Mouse (Mus musculus): ENCODE measurements around the gene Mrps34. TPM values are rescaled to one million over a fixed set of nuclear protein-coding genes. Genes with fewer than 3 reads are reported as not detected.
A peak's percentile ranks its signal among the peaks of the same experiment; 100 is the strongest.

Gene Mrps34
- polyA plus RNA-seq, 1 experiment from 2014 or later = 115 TPM

GRCm38 (mm10) chr17:24898041-24898854 lies 3.3 kb downstream of the Mrps34 start:
- ChIA-PET CTCF (no interaction called here), POLR2A (no interaction called here)
- in situ Hi-C loops (cut with MboI; ENCODE audit: low pct_unique_long_range_greater_than_20kb) = no loop called here

GRCm38 (mm10) chr17:24899153-24899552 lies 4.2 kb downstream of the Mrps34 start:
- TF ChIP-seq CTCF (IDR thresholded peaks at IDR 0.05) = no peak
- POLR2A ChIA-PET = no interaction called here
- no peaks in the 10 kb centered on the region for H3K27me3 ChIP-seq
- CTCF ChIA-PET = interaction anchor here (1.4 kb wide), 1 partner anchor 17 kb away, joined by 3 read pairs; no protein-coding TSS in a partner anchor
- ATAC-seq (no peak), DNase-seq (ENCODE audit: low read depth, low spot score) (no peak)
- in situ Hi-C loops (cut with MboI; ENCODE audit: low pct_unique_long_range_greater_than_20kb) = no loop called here

More at GRCm38 (mm10) chr17:24898041-24898854, 3.3 kb downstream of the Mrps34 start:
- TF ChIP-seq CTCF (IDR thresholded peaks at IDR 0.05) = no peak
- no peaks in the 10 kb centered on the region for H3K27me3 ChIP-seq
- DNase-seq (ENCODE audit: low read depth, low spot score) (no peak), ATAC-seq (no peak)

DNA sequence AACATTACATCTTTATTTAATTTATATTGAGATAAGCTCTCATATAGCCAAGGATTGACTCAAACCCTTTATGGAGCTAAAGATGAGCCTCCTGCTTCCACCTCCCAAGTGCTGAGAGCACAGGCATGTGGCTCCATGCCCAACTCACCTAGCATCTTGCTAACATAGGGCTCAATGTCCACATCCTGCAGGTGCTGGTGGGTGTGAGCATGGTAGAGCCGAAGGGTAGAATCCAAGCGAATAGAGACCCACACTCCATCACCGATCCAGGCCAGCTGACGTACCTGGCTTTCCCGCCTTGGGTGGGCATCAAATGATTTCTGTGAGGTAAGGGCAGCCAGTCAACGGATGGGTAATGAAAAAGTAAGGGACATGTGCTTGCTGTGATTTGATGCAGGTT lies 5.1 kb downstream of the Mrps34 start:
- ChIA-PET CTCF (interaction anchor here (1.4 kb wide), 1 partner anchor 16 kb away, joined by 3 read pairs; no protein-coding TSS in a partner anchor), POLR2A (no interaction called here)
- no peak for TF ChIP-seq CTCF (IDR thresholded peaks at IDR 0.05)
- DNase-seq (ENCODE audit: low read depth, low spot score) = no peak
- no peaks in the 10 kb centered on the region for H3K27me3 ChIP-seq
- in situ Hi-C loops (cut with MboI; ENCODE audit: low pct_unique_long_range_greater_than_20kb) = no loop called here
- no peak for ATAC-seq

DNA sequence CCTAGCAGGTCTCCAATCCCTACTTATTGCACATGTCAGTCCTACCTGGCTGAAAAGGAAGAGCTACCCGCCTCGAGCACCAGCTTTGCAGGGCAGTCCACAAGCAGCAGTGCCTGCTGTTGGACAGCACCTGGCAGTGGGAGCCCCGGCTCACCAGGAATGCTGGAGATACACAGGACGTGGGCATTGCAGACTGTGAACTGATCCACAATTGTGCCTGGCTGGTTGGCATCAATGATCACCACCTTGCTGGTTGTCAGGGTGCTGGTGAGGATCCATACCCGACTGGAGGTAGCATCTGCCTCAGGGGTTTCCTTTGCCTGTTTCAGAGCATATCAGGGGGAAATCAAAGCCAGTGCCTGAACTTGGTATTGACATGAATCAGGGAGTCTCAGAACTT lies 7.2 kb downstream of the Mrps34 start:
- no peak for ATAC-seq
- in situ Hi-C loops (cut with MboI; ENCODE audit: low pct_unique_long_range_greater_than_20kb) = no loop called here
- POLR2A ChIA-PET = interaction anchor here (1.4 kb wide), 1 partner anchor 9 kb away, joined by 3 read pairs; no protein-coding TSS in a partner anchor

DNA sequence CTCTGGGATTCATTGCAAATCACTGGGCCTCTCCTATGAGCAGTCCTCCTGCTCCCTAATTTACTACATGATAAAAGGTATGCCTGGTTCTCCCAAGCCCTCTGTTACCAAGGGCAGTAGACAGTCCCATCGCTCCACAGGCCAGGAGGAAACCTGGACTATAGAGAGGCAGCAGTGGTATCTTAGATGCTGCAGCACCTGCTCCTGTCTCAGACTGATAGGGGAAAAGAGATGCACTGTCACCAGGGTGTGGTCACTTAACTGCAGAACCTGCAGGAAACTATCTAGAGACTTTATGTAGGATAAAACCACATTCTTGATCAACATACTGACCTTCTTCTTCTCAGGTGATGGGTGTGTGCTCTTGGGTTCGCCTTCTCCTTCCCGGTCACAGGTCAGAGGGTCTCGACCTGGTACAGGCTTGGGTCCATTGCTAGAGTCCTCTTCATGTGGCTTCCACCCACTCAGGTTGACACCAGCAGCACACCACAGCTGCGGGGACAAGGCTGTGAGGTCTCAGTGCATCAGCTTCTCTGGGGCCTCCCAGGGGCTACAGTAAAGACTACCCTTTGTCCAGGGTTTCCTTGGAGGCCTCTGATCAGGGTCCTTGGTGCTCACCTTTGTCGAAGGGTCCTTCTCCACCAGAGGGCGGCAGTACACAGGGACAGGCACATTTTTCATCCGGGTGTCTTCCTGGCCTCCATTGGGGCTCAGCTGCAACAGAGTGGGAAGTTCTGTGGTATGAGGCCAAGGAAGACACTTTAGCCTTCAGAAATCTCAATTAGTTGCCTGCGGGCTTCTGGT lies 8.0 kb downstream of the Mrps34 start:
- ATAC-seq (no peak), DNase-seq (ENCODE audit: low read depth, low spot score) (no peak)
- ChIA-PET POLR2A (interaction anchor here (1.4 to 2.3 kb wide), 2 partner anchors 8 to 12 kb away, joined by 3 to 5 read pairs; no protein-coding TSS in a partner anchor), CTCF (interaction anchor here (1.2 to 1.7 kb wide), 5 partner anchors 13 to 57 kb away, joined by 3 to 5 read pairs (median 4); no protein-coding TSS in a partner anchor)
- H3K27me3 ChIP-seq = no peaks in the 10 kb centered on the region
- in situ Hi-C loops (cut with MboI; ENCODE audit: low pct_unique_long_range_greater_than_20kb) = no loop called here
- TF ChIP-seq CTCF (IDR thresholded peaks at IDR 0.05) = no peak

More for the DNA sequence above, 7.2 kb downstream of the Mrps34 start:
- no peak for DNase-seq (ENCODE audit: low read depth, low spot score)
- no peak for TF ChIP-seq CTCF (IDR thresholded peaks at IDR 0.05)
- H3K27me3 ChIP-seq = no peaks in the 10 kb centered on the region
- CTCF ChIA-PET = interaction anchor here (1.2 to 1.7 kb wide), 2 partner anchors 26 to 30 kb away, joined by 4 to 5 read pairs; no protein-coding TSS in a partner anchor

DNA sequence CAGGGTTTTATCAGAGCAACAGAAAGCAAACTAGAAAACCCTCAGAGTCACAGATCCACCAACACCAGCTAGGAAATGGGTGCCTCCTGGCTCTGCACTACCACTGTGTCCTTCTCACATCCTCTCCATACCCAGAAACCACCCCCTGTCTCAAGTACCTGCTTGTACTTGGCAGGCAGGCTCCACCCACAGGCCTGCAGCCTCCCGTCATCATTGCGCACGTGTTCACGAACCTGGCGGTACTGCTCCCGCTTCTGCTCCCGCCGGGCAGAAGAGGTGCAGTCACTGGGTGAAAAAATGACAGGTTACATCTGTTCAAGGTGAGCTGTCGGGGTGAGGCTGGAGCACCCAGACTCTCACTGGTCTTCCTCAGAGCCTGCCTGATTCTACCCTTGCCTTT lies 8.9 kb downstream of the Mrps34 start:
- no peak for ATAC-seq
- H3K27me3 ChIP-seq = no peaks in the 10 kb centered on the region
- no peak for TF ChIP-seq CTCF (IDR thresholded peaks at IDR 0.05)
- no peak for DNase-seq (ENCODE audit: low read depth, low spot score)
- ChIA-PET CTCF (interaction anchor here (0.6 to 1.7 kb wide), 5 partner anchors 12 to 58 kb away, joined by 3 to 5 read pairs (median 3); no protein-coding TSS in a partner anchor), POLR2A (interaction anchor here (2.3 kb wide), 1 partner anchor 11 kb away, joined by 5 read pairs; no protein-coding TSS in a partner anchor)
- in situ Hi-C loops (cut with MboI; ENCODE audit: low pct_unique_long_range_greater_than_20kb) = no loop called here

GRCm38 (mm10) chr17:24907591-24907990 lies 12.7 kb downstream of the Mrps34 start:
- no peaks in the 10 kb centered on the region for H3K27me3 ChIP-seq
- POLR2A ChIA-PET = no interaction called here
- no peak for DNase-seq (ENCODE audit: low read depth, low spot score)
- no peak for ATAC-seq
- in situ Hi-C loops (cut with MboI; ENCODE audit: low pct_unique_long_range_greater_than_20kb) = no loop called here
- CTCF ChIA-PET = no interaction called here
- TF ChIP-seq CTCF (IDR thresholded peaks at IDR 0.05) = no peak

DNA sequence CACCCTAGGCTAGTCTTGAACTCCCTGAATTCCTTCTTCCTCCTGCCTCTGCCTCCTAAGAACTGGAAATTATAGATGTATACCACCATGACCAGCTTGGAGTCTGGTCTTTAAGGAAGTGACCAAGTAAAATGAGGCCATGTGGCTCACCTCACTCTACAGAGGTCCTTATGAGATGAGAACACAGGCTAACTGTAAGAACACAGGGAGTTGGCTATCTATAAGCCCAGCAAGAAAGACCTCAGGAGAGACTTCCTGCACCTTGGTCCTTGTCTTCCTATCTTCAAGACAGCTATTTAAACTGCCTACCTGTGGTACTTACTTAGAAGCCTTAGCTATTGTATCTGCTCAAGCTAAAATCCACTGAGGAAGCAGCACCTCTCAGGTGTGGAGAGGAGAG lies 19.1 kb downstream of the Mrps34 start:
- no peak for ATAC-seq
- no peak for TF ChIP-seq CTCF (IDR thresholded peaks at IDR 0.05)
- no peak for DNase-seq (ENCODE audit: low read depth, low spot score)
- in situ Hi-C loops (cut with MboI; ENCODE audit: low pct_unique_long_range_greater_than_20kb) = no loop called here
- no peaks in the 10 kb centered on the region for H3K27me3 ChIP-seq
- ChIA-PET POLR2A (interaction anchor here (1.4 kb wide), 1 partner anchor 19 kb away, joined by 3 read pairs; the partner anchor contains the start of genes Eme2 and Mrps34), CTCF (interaction anchor here (1.0 kb wide), 1 partner anchor 16 kb away, joined by 4 read pairs; no protein-coding TSS in a partner anchor)

- DNase-seq (ENCODE audit: low read depth, low spot score) = no peak
- H3K27me3 ChIP-seq = no peaks in the 10 kb centered on the region
- no peak for TF ChIP-seq CTCF (IDR thresholded peaks at IDR 0.05)
- no peak for ATAC-seq
- CTCF ChIA-PET = no interaction called here
- POLR2A ChIA-PET = interaction anchor here (0.7 kb wide), 1 partner anchor 26 kb away, joined by 5 read pairs; no protein-coding TSS in a partner anchor
- in situ Hi-C loops (cut with MboI; ENCODE audit: low pct_unique_long_range_greater_than_20kb) = no loop called here
These were observed 28.3 kb downstream of the Mrps34 start for GRCm38 (mm10) chr17:24923246-24923645.

DNA sequence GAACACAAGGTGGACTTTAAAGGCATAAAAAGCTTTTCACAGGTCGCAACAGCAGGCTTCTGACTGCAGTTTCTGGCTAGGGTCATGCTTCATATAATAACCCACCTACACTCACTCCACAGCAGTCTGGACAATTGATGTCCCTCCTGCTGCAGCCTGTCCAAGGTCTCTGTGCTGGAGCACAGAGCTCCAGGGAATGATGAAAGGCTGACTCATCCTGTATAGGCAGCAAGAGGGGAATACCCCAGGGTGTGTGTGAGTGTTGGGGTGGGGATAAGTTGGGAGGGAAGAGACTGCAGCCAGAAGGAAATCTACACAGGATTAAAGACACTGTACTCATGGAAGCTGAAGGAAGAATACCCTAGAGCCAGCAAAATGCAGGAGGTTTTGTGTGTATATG lies 34.6 kb downstream of the Mrps34 start:
- TF ChIP-seq CTCF (IDR thresholded peaks at IDR 0.05) = no peak
- H3K27me3 ChIP-seq = no peaks in the 10 kb centered on the region
- DNase-seq (ENCODE audit: low read depth, low spot score) (no peak), ATAC-seq (peak; percentile 74)
- CTCF ChIA-PET = interaction anchor here (1.2 to 3.2 kb wide), 2 partner anchors 14 to 16 kb away, joined by 4 to 11 read pairs; no protein-coding TSS in a partner anchor
- in situ Hi-C loops (cut with MboI; ENCODE audit: low pct_unique_long_range_greater_than_20kb) = no loop called here
- POLR2A ChIA-PET = interaction anchor here (1.3 kb wide), 1 partner anchor 8 kb away, joined by 4 read pairs; no protein-coding TSS in a partner anchor

Data from Patski (cell line).